Mouse (Mus musculus) lung, postnatal 0 days (tissue): Measurements from ENCODE around the gene Lhfpl2.

ENCODE experiments used
- CTCF ChIP-seq: IDR thresholded peaks from 2 replicates; pipeline ENCODE4 v1.5.1; 2016; ENCODE audit warnings: antibody characterized with exemption, mild to moderate bottlenecking
- EP300 ChIP-seq: IDR thresholded peaks from 2 replicates; pipeline ENCODE4 v1.6.1; 2016; ENCODE audit warnings: antibody characterized with exemption, mild to moderate bottlenecking, control low read depth

- TF ChIP-seq CTCF (no peak), EP300 (no peak)
Measured at GRCm38 (mm10) chr13:94116705-94117410, 59.3 kb downstream of the Lhfpl2 start.
